Mouse (Mus musculus) erythroblast, embryonic 14.5 days (primary cell): ENCODE data around the gene Flnb.

ENCODE experiments used
- GATA1 ChIP-seq: IDR thresholded peaks from 2 replicates; pipeline ENCODE4 v1.6.1; 2012; ENCODE audit warnings: low read length, inconsistent platforms, mixed read lengths
- TAL1 ChIP-seq: IDR thresholded peaks from 3 replicates; pipeline ENCODE4 v1.6.1; 2012; ENCODE audit warnings: low read length, inconsistent platforms, mixed read lengths

GRCm38 (mm10) chr14:7846696-7847095, 28.9 kb downstream of the Flnb start:
- no peak for TF ChIP-seq TAL1
- no peak for TF ChIP-seq GATA1
